Mouse (Mus musculus) fat pad, adult 2 months (tissue): ENCODE results near the gene Dazap2.

ENCODE experiments used
- DNase-seq: peaks from one replicate; pipeline ENCODE4 v3.0.0-alpha.2; 2011; ENCODE audit warnings: low read depth, low spot score; ENCODE audit errors: extremely low read depth

Dazap2 gene

DNA sequence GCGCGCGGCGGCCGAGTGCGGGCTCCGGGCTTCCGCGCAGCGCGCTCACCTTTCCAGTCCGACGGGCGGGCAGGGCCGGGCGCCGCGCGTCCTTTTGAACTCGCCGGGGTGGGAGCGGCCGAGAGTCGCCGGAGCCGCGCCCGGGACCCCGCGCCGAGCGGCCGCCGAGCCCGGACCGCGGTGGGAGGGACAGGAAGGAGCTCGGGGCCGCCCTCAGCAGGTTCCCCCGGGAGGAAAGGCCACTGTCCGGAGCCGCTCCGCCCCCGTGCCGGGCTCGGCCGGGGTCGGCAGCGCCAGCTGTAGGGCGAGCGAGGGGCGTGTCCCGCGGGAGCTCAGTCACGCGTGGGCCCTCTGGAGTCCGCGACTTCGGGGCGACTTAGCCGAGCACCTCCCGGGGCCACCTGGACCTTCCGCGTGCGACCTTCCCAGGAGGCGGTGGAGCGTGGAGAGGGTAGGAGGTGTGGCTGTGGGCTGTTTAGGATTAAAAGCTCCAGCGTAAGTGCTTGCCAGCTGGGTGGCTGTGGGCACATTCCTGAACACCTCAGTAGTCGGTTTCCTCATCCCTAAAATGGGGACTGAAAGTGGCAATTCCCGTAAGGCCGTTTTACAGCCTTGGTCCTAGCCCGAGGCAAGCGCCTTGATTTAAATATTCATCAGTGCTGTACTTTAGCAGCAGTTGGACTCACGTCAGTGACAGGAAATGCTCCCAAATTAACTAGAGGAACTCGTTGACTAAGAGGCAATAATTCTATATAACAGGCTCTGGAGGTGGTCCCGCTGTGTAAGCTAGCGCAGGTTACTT, 21.8 kb downstream of the Dazap2 start, which contains the start of gene Smagp:
Smagp (minus strand) TSS at position 241 of the 802 bp plus-strand sequence.
- no peak for DNase-seq

DNA sequence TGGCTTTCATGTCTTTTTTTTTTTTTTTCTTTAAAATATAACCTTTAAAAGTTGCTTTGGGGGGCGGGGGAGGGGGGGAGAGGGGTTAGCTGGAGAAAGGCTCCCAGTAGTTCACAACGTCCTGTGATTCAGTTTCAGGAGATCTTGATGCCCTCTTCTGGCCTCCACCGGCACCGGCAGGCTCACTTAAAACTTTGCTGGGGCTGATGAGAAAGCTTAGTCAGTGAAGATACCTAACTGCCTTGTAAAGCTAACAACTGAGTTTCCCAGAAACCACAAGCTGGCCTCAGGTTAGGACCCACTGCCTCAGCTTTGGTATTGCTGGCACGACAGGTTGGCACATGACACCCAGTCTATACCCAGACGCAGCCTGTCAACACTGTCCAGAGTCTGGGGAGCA, 22.5 kb downstream of the Dazap2 start:
- DNase-seq = no peak

DNA sequence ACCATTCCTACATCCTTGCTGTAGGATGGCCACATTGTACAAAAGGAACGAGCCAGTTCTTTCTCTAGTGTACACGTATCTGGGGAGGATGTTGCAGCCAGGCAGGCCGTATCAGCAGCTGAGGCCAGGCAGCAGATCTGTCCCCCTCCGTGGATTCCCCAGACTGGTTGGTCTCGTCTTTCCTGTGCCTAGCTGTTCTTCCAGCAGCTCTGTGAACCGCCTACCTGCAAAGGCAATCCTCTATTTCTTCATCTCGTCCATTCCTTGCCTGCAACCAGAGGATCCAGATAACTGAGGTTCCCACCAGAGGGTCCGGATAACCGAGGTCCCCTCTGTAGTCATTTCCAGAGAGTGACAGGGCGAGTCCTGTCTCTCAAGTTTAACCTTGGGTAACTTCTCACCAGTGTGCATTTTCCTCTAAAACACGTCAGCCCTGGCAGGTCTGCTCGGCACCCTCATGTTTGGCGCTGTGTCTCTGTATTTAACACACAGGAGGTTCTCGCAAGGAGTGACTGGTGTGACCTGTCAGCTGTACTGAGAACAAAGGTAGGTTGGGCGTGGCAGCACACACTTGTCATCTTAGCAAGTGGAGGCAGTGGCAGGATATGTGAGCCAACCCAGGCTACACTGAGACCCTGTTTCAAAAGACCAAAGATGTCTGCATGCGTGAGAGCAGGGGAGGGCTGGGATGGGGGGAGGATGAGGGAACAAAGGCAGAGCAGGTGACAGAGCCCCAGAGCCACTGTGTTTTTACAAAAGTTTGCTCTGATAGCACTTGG, 25.0 kb downstream of the Dazap2 start:
- no peak for DNase-seq

DNA sequence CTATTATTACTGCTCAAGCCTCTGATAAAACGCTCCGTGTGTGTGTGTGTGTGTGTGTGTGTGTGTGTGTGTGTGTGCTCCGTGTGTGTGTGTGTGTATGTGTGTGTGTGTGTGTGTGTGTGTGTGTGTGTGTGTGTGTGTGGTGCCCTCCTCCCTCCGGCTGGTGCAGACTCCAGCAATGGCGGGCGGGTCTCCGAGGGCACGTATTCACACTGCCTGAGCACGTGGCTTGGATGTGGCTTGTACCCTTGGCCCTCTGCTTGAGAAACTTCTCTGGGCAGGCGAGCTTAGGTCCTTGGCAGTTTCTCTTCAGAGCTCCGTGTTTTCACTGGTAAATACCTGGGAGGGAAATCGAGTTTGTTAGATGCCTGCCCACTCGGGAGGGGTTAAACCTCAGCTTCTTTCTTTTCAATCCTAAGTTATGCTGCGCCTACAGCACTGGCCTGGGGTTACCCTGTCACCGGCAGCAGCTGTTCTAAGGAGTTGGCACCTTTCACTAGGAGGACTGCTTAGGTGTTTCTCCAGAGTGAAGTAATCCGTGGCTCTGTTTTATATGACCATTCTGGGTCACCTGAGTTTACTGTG, 26.2 kb downstream of the Dazap2 start:
- peak; percentile 87 for DNase-seq

DNA sequence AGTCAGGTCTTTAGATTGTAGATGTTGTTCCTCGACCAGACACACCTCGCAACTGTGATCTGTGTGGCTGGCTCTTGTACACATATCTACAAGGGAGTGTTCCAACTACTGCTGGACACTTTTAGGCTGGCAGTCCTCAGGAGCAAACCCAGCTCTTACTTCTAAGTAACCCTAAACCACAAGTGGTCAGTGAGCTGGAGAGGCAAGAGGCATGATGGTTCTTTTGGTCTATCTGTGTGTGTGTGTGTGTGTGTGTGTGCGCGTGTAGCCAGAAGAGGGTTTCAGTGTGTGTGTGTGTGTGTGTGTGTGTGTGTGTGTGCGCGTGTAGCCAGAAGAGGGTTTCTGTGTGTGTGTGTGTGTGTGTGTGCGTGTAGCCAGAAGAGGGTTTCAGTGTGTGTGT, 27.3 kb downstream of the Dazap2 start:
- no peak for DNase-seq

DNA sequence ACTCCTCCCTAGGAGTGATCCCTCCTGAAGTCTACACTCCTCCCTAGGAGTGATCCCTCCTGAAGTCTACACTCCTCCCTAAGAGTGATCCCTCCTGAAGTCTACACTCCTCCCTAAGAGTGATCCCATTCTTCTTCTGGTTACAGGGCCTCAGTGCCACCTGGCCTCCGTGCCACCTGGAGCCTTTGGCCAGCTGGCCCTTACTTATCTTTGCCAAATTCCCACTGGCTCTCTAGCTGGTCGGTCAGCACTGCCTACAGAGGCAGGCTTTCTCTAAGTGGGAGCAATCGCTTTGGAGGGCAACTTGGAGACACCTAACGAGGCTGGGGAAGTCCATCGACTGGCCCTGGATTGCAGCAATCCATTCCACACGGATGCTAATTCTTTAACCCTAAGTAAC, 31.0 kb downstream of the Dazap2 start:
- no peak for DNase-seq

DNA sequence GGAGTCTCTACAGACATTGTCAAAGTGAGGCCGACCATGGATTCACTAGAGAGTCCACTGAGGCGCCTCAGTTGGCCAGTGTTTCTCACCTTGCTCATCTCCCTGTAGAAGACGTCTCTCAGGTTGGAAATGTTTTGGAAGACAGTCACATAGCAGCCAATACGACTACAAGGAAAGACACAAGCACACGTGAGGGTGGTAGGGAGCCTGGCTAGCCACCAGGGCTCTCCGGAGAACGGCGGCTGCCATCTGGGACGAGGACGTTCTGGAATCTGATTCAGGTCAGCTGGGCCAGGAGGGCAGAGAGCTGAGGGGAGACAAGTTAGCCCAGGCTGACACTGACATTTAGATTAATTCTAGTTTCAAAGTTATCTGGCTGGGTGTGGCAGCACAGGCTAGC, 35.0 kb downstream of the Dazap2 start:
- no peak for DNase-seq

DNA sequence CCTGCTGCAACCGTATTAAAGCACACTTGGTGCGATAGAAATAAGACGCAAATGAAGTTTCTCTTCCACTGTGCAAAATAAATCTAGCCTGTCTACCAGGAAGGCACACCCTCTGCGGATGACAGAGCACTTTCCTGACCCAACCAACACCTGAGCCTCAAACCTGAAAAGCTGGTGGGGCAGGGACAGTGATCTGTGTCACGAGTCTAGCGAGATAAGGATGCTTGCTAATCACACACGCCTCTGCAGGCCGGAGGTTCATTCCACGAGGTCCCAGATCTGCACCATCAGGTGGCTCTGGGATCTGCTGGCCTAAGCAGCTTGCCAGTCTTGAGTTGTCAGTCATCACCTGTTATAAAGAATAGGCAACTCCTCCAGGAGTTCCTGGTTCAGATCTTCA, 36.5 kb downstream of the Dazap2 start:
- no peak for DNase-seq

DNA sequence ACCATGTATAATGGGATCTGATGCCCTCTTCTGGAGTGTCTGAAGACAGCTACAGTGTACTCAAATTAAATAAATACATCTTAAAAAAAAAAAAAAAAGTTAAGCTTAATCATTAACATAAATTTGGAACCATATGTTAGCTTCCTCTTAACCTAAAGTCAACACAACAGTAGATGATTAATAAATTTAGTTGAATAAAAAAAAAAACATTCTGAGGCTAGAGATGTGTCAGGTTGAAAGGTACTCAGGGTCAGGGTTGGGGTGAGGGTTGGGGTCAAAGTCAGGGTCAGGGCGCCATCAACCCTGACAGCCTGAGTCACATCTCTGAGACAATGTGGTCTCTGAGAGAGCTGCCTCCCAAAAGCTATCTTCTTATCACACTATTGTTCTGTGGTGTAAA, 39.1 kb downstream of the Dazap2 start:
- no peak for DNase-seq

DNA sequence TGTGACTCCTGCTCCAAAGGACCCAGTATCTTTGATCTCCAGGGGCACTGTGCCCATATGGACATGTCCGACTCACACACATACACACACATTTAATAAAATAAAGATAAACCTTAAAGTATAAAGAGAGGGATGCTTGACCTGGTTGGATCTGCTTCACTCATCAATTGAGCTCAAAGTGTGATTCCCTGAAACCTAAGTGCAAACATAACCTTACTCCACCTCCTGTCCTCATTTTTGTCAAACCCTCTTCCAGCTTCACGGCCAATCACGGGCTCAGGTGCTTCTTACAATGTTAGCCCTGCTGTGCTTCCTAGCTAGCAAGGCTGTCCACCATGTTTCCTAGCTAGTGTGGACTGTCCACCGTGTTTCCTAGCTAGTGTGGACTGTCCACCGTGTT, 40.1 kb downstream of the Dazap2 start:
- DNase-seq = no peak

DNA sequence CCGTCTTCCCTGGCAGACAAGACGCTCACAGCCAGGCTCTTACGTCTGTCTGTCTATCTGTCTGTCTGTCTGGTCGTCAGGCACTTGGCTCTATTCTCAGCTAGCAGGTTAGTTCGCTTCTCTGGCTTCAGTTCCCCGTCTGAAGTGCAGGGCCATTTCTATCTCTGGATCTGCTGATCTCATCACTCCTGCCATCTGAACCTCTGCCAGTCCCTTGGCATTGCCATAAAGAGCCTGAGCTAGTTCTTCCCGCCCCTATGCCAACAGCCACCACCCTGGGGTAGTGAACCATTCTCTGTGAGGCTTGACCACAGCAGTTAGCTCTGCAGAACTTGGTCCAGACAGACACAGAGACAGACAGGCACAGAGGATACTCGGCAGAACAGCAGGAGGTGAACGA, 45.2 kb downstream of the Dazap2 start:
- DNase-seq = no peak

DNA sequence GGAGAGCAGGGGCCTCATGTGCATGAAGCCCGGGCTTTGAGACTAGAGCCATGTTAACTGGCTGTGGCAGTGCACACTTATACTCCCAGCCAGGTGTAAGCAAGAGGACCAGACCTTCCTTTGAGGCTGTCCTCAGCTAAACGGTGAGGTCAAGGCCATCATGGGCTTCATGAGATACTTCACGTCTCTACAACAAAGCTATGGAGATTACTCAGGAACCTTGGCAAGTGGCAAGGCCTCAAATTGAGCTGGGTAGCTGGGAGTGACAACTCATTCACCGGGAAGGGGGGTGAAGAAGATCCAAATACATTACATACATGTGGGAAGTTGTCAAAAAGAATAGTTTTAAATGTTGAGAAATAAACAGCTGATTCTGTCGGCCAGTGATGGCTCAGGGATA, 45.7 kb downstream of the Dazap2 start:
- no peak for DNase-seq

DNA sequence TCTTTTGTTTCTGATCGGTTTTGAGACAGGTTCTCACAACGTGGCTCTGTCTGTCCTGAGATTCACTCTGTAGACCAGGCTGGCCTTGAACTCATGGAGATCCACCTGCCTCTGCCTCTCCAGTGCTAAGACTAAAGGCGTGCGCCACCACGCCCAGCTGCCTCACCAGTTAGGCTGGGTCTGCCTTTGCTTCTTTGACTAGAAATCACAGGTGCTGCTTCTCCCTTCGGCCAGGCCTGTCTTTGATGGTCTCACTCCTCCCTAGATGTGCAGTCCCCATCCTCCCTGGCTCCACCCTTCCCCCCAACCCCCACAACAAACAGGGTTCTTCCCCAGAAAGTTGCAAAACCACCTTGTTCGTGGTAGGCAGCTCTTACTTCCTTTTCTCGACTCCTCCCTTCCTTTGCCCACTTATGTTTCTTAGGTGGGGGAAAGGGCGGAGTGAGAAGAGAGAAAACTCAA, 49.7 kb downstream of the Dazap2 start:
- no peak for DNase-seq

DNA sequence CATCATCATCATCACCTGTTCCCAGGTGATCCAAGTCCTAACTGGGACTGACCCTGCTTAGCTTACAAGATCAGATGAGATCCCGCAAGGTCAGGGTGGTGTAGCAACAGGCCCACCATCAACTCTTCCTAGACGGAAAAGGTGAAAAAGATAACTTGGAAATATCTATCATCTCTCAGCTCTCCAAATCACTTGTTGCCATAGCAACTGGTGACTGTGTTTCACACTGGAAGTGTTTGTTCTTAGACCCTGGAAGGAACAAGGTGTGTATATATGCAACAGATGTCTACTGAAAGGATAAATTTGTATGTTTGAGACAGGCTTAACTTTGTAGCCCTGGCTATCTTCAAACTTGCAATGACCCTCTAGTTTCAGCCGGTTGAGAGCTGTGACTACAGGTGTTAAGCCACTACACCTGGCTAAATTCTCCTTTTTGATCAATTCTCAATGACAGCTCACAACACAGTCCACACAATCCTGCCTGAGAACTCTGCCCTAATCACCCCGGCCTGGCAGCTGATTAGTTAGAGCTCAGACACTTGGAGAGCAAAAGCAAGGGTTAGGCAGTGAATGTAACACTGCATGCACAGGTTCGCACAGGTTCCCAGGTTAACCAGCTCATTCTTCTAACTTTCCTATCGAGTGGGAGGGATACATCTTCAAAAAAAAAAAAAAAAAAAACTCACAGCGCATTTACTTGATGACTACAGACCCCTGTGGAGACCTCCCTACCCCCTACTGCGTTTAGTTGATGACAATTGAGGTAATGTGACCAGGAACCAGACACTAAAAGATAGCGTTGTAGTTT, 50.5 kb downstream of the Dazap2 start:
- no peak for DNase-seq

DNA sequence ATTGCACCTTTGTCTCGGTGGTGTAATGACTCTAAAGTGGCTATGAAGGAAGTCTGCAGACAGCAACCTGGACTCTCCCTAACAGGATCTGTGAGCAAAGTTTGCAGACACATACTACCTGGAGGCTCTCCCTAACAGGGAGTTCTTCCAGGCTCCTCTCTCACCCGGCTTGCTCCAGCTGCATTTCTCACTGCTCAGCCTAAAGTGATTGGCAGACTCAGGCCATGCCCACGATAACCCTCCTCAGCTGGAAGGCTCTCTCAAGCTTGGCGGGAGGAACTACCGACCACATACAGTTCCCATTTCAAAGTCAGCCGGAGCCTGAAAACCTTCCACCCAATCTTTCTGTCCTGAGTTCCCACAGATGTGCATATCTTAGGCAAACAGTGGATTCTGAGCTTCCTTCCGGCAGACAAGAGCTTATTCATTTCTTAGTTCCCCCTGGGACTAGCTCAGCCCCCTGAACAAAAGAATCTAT, 51.1 kb downstream of the Dazap2 start:
- no peak for DNase-seq

DNA sequence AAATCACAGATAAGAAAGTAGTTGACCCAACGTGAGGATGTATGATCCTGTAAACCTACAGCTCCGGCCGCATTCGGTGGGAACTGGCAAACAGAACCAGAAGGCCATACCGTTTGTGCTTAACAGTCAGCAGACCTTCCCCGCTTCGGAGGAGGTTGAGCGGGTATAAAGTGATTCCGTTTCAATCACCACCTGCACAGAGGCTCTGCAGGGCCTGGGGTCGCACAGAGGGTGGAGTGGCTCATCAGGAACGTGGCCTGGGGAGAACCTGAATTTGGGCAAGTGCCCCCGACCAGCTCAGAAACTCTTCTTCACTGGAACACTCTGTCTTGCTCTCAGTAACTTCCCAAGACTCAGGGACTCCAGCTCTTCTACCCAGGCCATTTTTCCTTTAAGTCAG, 51.7 kb downstream of the Dazap2 start:
- no peak for DNase-seq

DNA sequence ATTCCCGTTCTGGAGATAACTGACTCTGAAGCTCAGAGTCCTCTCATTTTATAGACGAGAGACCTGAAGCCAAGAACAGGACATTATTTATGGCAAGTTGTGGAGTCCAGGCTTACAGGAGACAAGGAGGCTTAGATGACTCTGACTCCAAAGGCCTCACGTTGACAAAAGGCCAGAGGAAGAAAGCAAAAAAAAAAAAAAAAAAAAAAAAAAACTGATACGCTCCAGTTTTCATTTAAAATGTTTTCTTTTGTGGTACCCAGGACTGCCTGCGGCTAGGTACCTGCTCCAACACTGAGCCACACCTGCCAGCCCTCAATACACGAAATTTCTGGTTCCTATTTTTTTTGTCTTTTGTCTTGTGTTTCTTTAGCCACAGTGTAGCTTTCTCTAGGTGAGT, 52.3 kb downstream of the Dazap2 start:
- no peak for DNase-seq

DNA sequence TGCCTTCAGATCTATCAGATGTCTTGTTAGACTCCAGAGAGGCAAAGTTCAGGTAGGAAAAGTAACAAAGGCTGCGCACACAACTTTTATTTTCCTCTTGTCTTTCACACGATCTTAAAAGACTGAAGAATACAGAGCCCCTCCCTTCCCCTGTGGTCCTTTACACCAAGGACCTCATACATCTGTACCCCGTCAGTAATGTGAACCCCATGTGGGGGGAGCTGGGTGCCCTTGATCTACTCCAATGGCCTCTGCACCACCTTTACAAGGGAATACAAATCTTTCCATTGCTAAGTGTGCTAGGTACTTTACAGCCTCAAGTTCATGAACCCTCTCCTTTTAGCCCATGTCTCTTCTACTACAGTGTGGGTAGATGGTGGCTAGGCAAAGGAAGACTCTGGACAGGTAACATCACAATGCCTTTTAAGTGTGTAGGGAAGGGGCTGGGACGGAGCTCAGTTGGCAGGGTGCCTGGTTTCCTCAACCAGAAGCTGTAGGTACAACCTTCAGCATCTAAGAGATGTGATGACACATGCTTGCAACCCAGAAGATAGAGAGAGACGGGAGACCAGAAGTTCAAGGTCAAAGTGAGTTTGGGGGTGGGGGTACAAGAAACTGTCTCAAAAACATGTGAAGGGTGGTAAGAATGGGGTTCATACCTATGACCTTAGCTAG, 52.9 kb downstream of the Dazap2 start:
- no peak for DNase-seq

DNA sequence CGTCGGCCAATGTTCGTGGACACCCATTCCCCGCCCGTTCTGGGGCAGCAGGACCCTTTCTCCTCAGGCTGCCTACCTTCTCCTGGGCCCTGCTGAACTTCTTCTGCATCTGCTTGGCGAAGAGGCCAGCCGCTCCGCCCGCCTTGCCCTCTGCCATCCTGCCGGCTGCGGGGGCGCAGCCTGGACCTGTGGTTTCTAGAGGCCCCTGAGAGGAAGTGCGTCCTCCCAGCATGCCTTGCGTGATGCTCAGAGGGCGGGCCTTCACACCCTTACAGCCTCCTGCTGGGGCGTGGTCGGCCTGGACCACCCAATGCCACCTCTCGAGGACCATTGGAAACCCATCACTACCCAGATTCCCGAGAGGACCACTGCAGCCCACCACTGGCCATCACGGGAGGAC, 54.2 kb downstream of the Dazap2 start, which contains the start of gene Bin2:
Bin2 (minus strand) TSS at position 217 of the 400 bp plus-strand sequence.
- no peak for DNase-seq

DNA sequence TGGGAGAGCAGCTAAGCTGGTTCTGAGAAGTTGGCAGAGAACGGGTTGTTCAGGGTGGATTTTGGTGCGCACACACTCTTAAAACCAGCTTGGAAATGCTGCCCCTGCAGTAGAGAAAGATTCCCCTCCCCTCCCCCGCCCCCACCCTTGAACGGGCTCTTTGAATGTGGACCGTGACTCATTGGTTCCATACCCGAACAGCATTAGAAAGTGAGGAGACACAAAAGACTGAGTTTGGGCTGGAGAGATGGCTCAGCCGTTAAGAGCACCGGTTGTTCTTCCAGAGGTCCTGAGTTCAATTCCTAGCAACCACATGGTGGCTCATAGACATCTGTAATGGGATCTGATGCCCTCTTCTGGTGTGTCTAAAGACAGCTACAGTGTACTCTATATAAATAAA, 54.9 kb downstream of the Dazap2 start:
- DNase-seq = no peak
